Mouse (Mus musculus) midbrain, embryonic 10.5 days (tissue): ENCODE measurements around the gene Rsbn1. TPM values are rescaled to one million over a fixed set of nuclear protein-coding genes. Genes with fewer than 3 reads are reported as not detected.
A peak's percentile ranks its signal among the peaks of the same experiment; 100 is the strongest.

Source experiments
- DNase-seq: peaks from one replicate; pipeline ENCODE4 v3.0.0-alpha.2; 2017; ENCODE audit warnings: low spot score
- H3K27ac ChIP-seq: fragments of 300-500 bp; sonication (generic); replicated peaks from 2 replicates; pipeline ENCODE4 v1.5.1; 2016; ENCODE audit warnings: mild to moderate bottlenecking
- H3K27me3 ChIP-seq: fragments of 300-500 bp; sonication (generic); 2 replicates; pipeline ENCODE4 v1.6.1; 2016; ENCODE audit warnings: low read depth, mild to moderate bottlenecking; ENCODE audit not compliant: poor library complexity, severe bottlenecking
- H3K36me3 ChIP-seq: fragments of 300-500 bp; sonication (generic); 2 replicates; pipeline ENCODE4 v1.6.1; 2016; ENCODE audit warnings: mild to moderate bottlenecking, moderate library complexity
- H3K4me1 ChIP-seq: fragments of 300-500 bp; sonication (generic); 2 replicates; pipeline ENCODE4 v1.6.1; 2016
- H3K4me3 ChIP-seq: fragments of 300-500 bp; sonication (generic); 2 replicates; pipeline ENCODE4 v1.5.1; 2016; ENCODE audit warnings: mild to moderate bottlenecking, moderate library complexity
- H3K9me3 ChIP-seq: fragments of 300-500 bp; sonication (generic); replicated peaks from 2 replicates; pipeline ENCODE4 v1.6.1; 2016; ENCODE audit warnings: mild to moderate bottlenecking
- WGBS: fragments of 180-500 bp; shearing (Covaris S2); methylation state at CpG from one replicate; pipeline ENCODE4 v1.1.7; 2016; 5-methylcytosine and 5-hydroxymethylcytosine counted together
- polyA plus RNA-seq: library from polyadenylated mRNA; unstranded; fragments of >200 nt; fragmentation: Nextera tagmentation; extraction: Ambion mirVana; gene quantifications from 2 replicates; pipeline ENCODE4 v1.2.1, GENCODE M21; 2016

Rsbn1 gene
- polyA plus RNA-seq, 1 experiment from 2014 or later: 14.5 TPM

- Histone ChIP-seq H3K36me3 (peaks cover 4% of the 10 kb centered on the region), H3K27ac (peak overlapping the region; percentile 96), H3K9me3 (no peaks in the 10 kb centered on the region), H3K4me3 (peak overlapping the region; percentile 98), H3K27me3 (no peaks in the 10 kb centered on the region), H3K4me1 (peaks cover 26% of the 10 kb centered on the region)
- peak; percentile 71 for DNase-seq
- WGBS: under 1% methylated on average over 60 of the region's 60 CpGs
Observed at GRCm38 (mm10) chr3:103914732-103915508, 1.0 kb downstream of the Rsbn1 start.

GRCm38 (mm10) chr3:103915509-103915896, 1.6 kb downstream of the Rsbn1 start:
- Histone ChIP-seq H3K4me3 (peak overlapping the region; percentile 98), H3K27ac (peak overlapping the region; percentile 96), H3K9me3 (no peaks in the 10 kb centered on the region), H3K4me1 (peaks cover 28% of the 10 kb centered on the region), H3K27me3 (no peaks in the 10 kb centered on the region), H3K36me3 (peaks cover 9% of the 10 kb centered on the region)
- WGBS: 15% methylated on average over 7 of the region's 7 CpGs
- no peak for DNase-seq

- H3K27me3 ChIP-seq: no peaks in the 10 kb centered on the region
- H3K4me3 ChIP-seq: peak overlapping the region; percentile 98
- peaks cover 10% of the 10 kb centered on the region for H3K36me3 ChIP-seq
- DNase-seq: no peak
- peaks cover 28% of the 10 kb centered on the region for H3K4me1 ChIP-seq
- no peaks in the 10 kb centered on the region for H3K9me3 ChIP-seq
- 80% methylated on average over 5 of the region's 5 CpGs for WGBS
- no peak overlapping the region for H3K27ac ChIP-seq
Observed at GRCm38 (mm10) chr3:103916205-103916838, 2.4 kb downstream of the Rsbn1 start.

- Histone ChIP-seq H3K27me3 (no peaks in the 10 kb centered on the region), H3K27ac (no peak overlapping the region), H3K4me1 (peaks cover 28% of the 10 kb centered on the region), H3K9me3 (no peaks in the 10 kb centered on the region), H3K36me3 (peaks cover 10% of the 10 kb centered on the region), H3K4me3 (peak overlapping the region; percentile 98)
- no peak for DNase-seq
- WGBS: 90% methylated on average over 3 of the region's 3 CpGs
Observed at GRCm38 (mm10) chr3:103916839-103917237, 2.9 kb downstream of the Rsbn1 start.

GRCm38 (mm10) chr3:103920094-103920493, 6.2 kb downstream of the Rsbn1 start:
- Histone ChIP-seq H3K36me3 (peaks cover 10% of the 10 kb centered on the region), H3K4me1 (peaks cover 29% of the 10 kb centered on the region), H3K4me3 (no peak overlapping the region), H3K27me3 (no peaks in the 10 kb centered on the region), H3K9me3 (no peaks in the 10 kb centered on the region), H3K27ac (no peak overlapping the region)
- WGBS: 86% methylated on average over 1 of the region's 1 CpGs
- DNase-seq: no peak

GRCm38 (mm10) chr3:103925302-103925701, 11.4 kb downstream of the Rsbn1 start:
- WGBS: 69% methylated on average over 3 of the region's 3 CpGs
- no peak for DNase-seq

GRCm38 (mm10) chr3:103927511-103927910, 13.6 kb downstream of the Rsbn1 start:
- H3K4me3 ChIP-seq: no peak overlapping the region
- H3K9me3 ChIP-seq: no peaks in the 10 kb centered on the region
- DNase-seq: no peak
- H3K27me3 ChIP-seq: no peaks in the 10 kb centered on the region
- peaks cover 40% of the 10 kb centered on the region for H3K36me3 ChIP-seq
- WGBS: 69% methylated on average over 6 of the region's 6 CpGs
- no peak overlapping the region for H3K27ac ChIP-seq
- H3K4me1 ChIP-seq: peaks cover 8% of the 10 kb centered on the region

More at GRCm38 (mm10) chr3:103925302-103925701, 11.4 kb downstream of the Rsbn1 start:
- Histone ChIP-seq H3K9me3 (no peaks in the 10 kb centered on the region), H3K36me3 (peaks cover 25% of the 10 kb centered on the region), H3K4me1 (peaks cover 8% of the 10 kb centered on the region), H3K27me3 (no peaks in the 10 kb centered on the region), H3K27ac (no peak overlapping the region), H3K4me3 (no peak overlapping the region)

- H3K4me1 ChIP-seq: no peaks in the 10 kb centered on the region
Observed at GRCm38 (mm10) chr3:103944794-103945562, 31.1 kb downstream of the Rsbn1 start.

GRCm38 (mm10) chr3:103948666-103949065, 34.7 kb downstream of the Rsbn1 start:
- Histone ChIP-seq H3K36me3 (peaks cover 17% of the 10 kb centered on the region; the same call in 1 of the 2 replicates), H3K4me1 (no peaks in the 10 kb centered on the region), H3K4me3 (no peak overlapping the region), H3K9me3 (no peaks in the 10 kb centered on the region), H3K27me3 (no peaks in the 10 kb centered on the region), H3K27ac (no peak overlapping the region)
- no peak for DNase-seq
- WGBS: 93% methylated on average over 7 of the region's 7 CpGs

More at GRCm38 (mm10) chr3:103944794-103945562, 31.1 kb downstream of the Rsbn1 start:
- H3K27ac ChIP-seq: no peak overlapping the region
- DNase-seq: no peak
- no peaks in the 10 kb centered on the region for H3K27me3 ChIP-seq
- H3K4me3 ChIP-seq: no peak overlapping the region
- peaks cover 14% of the 10 kb centered on the region; the same call in 1 of the 2 replicates for H3K36me3 ChIP-seq
- no peaks in the 10 kb centered on the region for H3K9me3 ChIP-seq
- WGBS: 100% methylated on average over 1 of the region's 1 CpGs

- Histone ChIP-seq H3K4me3 (no peak overlapping the region), H3K27ac (no peak overlapping the region), H3K27me3 (no peaks in the 10 kb centered on the region), H3K4me1 (no peaks in the 10 kb centered on the region), H3K9me3 (no peaks in the 10 kb centered on the region), H3K36me3 (peaks cover 80% of the 10 kb centered on the region)
- no peak for DNase-seq
- 96% methylated on average over 3 of the region's 3 CpGs for WGBS
Observed at GRCm38 (mm10) chr3:103960622-103961021, 46.7 kb downstream of the Rsbn1 start.

GRCm38 (mm10) chr3:103967231-103967630, 53.3 kb downstream of the Rsbn1 start:
- no peaks in the 10 kb centered on the region for H3K27me3 ChIP-seq

GRCm38 (mm10) chr3:103967861-103968691, 54.2 kb downstream of the Rsbn1 start, which contains the start of gene Phtf1:
Phtf1 (plus strand) TSS chr3:103968110.
- Histone ChIP-seq H3K4me1 (peaks cover 32% of the 10 kb centered on the region), H3K27ac (peak within 1 kb of the TSS; percentile 98), H3K36me3 (peaks cover 45% of the 10 kb centered on the region), H3K4me3 (peak within 1 kb of the TSS; percentile 87), H3K27me3 (no peaks in the 10 kb centered on the region), H3K9me3 (no peaks in the 10 kb centered on the region)
- peak; percentile 91 for DNase-seq
- WGBS: under 1% methylated on average over 70 of the region's 70 CpGs

More at GRCm38 (mm10) chr3:103967231-103967630, 53.3 kb downstream of the Rsbn1 start:
- Histone ChIP-seq H3K9me3 (no peaks in the 10 kb centered on the region), H3K4me1 (peaks cover 32% of the 10 kb centered on the region), H3K36me3 (peaks cover 48% of the 10 kb centered on the region), H3K4me3 (peak overlapping the region; percentile 87), H3K27ac (peak overlapping the region; percentile 98)
- 38% methylated on average over 2 of the region's 2 CpGs for WGBS
- no peak for DNase-seq
